Comparison of ENCODE assay signal across 20 mouse cellular contexts in the genomic region with DNA sequence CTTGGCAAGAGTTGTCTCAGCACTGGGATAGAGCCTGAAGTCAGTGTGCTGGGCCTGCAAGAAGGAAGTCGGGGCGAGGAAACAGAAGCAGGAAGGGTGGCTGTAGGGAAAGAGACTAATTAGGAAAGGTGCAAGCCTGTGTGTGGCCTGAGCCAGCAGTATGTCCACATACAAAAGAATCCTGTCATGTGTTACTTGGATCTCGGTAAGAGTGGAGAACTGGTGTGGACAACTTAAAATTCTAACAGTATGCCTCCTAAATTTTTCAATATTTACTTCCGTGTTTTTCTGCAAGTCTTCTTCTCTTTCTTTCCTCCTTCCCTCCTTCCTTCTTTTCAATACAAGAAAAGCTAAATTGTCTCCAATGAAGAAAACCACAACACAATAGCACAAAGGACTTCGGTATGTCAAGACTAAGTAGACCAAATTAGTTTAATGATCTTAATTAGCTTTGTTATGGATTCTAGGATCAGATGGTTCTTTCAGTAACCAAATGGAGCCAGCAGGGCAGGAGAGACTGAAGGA.
"Had no signal": no experiment of that assay in that cellular context is flagged by ENCODE, and none has a peak within 500 bp of the region (broad histone marks: within the 10 kb centered on the region; RNA-seq: fewer than 3 reads in every experiment).

No protein-coding gene starts in this region.

- DNase-seq: gastrocnemius, postnatal 14 days; gastrocnemius, postnatal 36 days; heart, postnatal 10 days; heart, postnatal 4 days; kidney, adult 18-20 months; kidney, adult 8-10 months; kidney, postnatal 10 days; kidney, postnatal 25 days; layer of hippocampus, adult 9-11 months; layer of hippocampus, postnatal 36 days; left cerebral cortex, postnatal 4 days had no signal

- H3K4me3 ChIP-seq: heart, embryonic 10.5 days; heart, embryonic 12.5 days; hindbrain, embryonic 10.5 days; hindbrain, embryonic 12.5 days; intestine, embryonic 15.5 days; limb, embryonic 13.5 days; limb, embryonic 15.5 days; liver, embryonic 12.5 days had no signal

- H3K27ac ChIP-seq: heart, embryonic 10.5 days; hindbrain, embryonic 10.5 days; hindbrain, embryonic 12.5 days; hindbrain, embryonic 14.5 days; intestine, embryonic 15.5 days; limb, embryonic 13.5 days; limb, embryonic 15.5 days; liver, embryonic 12.5 days had no signal
